Mouse (Mus musculus) G1E-ER4 (cell line): ENCODE measurements around the gene Nfib. TPM values are rescaled to one million over a fixed set of nuclear protein-coding genes. Genes with fewer than 3 reads are reported as not detected.

ENCODE experiments used
- GATA1 ChIP-seq: IDR thresholded peaks from one replicate; pipeline ENCODE4 v1.8.0; 2012; ENCODE audit warnings: low read length, inconsistent platforms
- polyA plus RNA-seq: library from polyadenylated mRNA; stranded (reverse); fragments of >175 nt; gene quantifications from 2 replicates; pipeline ENCODE4 v1.2.3, GENCODE M21; 2012

The Nfib gene
- polyA plus RNA-seq, 1 experiment = not detected

DNA sequence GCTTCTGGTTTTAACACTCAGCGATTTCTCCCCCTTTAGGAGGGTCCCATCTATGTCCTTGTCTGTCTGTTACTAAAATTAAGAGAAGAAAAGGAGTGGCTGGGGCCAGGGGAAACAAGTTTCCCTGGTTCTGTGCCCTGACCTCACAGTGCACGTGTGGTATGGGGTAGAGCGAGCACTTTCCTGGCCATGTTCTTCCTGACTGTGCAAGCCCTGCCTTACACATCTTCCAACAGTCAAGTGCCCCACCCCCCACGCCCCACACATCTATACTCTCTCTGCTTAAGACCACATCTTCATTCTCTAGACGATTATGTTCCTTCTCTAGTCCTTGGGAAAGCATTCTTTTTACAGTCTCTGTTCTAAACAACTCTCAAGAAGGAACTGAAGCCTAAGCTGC, 173.6 kb downstream of the Nfib start:
- no peak for TF ChIP-seq GATA1

GRCm38 (mm10) chr4:82530875-82531353, 174.6 kb downstream of the Nfib start:
- no peak for TF ChIP-seq GATA1

- TF ChIP-seq GATA1 = no peak
Observed at GRCm38 (mm10) chr4:82528978-82529377, 176.6 kb downstream of the Nfib start.

- no peak for TF ChIP-seq GATA1
Observed at GRCm38 (mm10) chr4:82519935-82520334, 185.6 kb downstream of the Nfib start.

DNA sequence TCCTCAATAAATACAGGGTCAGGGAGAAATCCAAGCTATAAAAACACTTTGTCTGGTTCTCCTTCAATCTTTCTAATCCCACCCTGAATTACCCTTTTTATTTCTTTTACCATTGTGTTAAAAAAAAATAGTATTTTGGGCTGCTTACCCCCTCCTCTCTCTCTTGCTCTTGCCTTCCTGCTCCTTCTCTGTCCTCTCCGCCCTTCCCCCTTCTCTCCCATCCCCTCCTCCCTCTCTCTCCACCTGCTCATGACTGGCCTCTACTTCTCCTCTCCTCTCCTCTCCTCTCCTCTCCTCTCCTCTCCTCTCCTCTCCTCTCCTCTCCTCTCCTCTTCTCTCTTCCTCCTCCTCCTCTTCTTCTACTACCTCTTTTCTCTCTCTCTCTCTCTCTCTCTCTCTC, 187.4 kb downstream of the Nfib start:
- TF ChIP-seq GATA1 = no peak

DNA sequence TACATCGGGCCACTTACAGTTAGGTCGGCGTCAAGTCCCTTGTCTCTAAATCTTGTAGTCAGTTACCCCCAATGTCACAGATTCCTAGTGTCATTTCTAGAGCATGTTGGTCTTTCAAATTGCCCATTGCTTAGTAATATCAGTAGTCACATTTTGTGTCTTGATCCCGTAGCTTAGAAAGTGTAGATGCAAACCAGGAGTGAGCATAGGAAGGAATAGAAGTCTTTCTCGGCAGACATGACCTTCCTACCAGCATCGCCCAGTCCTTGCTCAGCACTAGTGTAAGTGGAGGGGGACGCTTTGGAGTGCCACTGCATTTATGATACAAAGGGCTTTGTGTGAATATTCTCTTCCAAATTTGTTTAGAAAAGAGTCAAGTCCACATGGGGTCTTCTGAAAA, 188.2 kb downstream of the Nfib start:
- no peak for TF ChIP-seq GATA1

DNA sequence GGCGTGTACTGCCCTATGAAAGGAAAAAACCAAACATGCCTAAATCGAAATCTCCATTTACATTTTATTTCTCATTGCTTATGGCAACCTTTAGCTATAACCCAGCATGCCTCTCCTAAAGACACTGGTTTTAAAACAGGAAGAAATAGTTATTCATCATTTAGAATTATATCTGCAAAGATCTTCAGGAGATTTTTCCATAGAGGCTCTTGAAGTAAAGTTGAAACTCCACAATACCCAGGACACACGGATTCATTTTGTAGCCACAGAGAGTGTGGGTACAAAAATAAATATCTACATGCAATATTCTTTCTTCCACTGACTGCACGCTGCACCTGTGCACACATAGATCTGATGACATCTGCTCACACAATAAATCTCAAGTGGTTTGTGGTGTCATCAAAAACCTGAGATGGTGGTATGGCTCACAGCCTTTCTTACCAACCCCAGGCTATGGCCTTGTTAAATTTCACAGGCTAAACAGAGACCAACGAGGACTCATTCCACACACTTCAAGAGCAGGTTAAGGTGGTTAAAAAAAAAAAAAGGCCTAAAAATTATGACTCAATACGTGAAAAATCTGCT, 189.2 kb downstream of the Nfib start:
- TF ChIP-seq GATA1 = no peak

GRCm38 (mm10) chr4:82514921-82515320, 190.6 kb downstream of the Nfib start:
- no peak for TF ChIP-seq GATA1

GRCm38 (mm10) chr4:82514373-82514772, 191.2 kb downstream of the Nfib start:
- no peak for TF ChIP-seq GATA1

- TF ChIP-seq GATA1 = no peak
Observed at GRCm38 (mm10) chr4:82513426-82513750, 192.2 kb downstream of the Nfib start.

- TF ChIP-seq GATA1 = no peak
Observed at GRCm38 (mm10) chr4:82512743-82513425, 192.7 kb downstream of the Nfib start.

GRCm38 (mm10) chr4:82512335-82512734, 193.2 kb downstream of the Nfib start:
- no peak for TF ChIP-seq GATA1

GRCm38 (mm10) chr4:82511524-82511923, 194.0 kb downstream of the Nfib start:
- TF ChIP-seq GATA1 = no peak

GRCm38 (mm10) chr4:82511001-82511513, 194.5 kb downstream of the Nfib start:
- no peak for TF ChIP-seq GATA1

GRCm38 (mm10) chr4:82509771-82510170, 195.8 kb downstream of the Nfib start:
- TF ChIP-seq GATA1 = no peak

GRCm38 (mm10) chr4:82509166-82509767, 196.3 kb downstream of the Nfib start:
- no peak for TF ChIP-seq GATA1

- TF ChIP-seq GATA1 = no peak
Observed at GRCm38 (mm10) chr4:82508281-82508687, 197.3 kb downstream of the Nfib start.
